Mouse (Mus musculus) spleen, adult 2 months (tissue): ENCODE data around the gene Kynu. TPM values are rescaled to one million over a fixed set of nuclear protein-coding genes. Genes with fewer than 3 reads are reported as not detected.

Source experiments
- DNase-seq, 2 experiments: peaks; one replicate each; pipeline versions ENCODE4 v3.0.0 to v3.0.0-alpha.2; 2012 to 2021; ENCODE audit warnings: low spot score in 2 of 2, low read depth in 1 of 2
- H3K27ac ChIP-seq: fragments of 200-500 bp; 2 replicates; pipeline ENCODE4 v1.5.1; 2012; ENCODE audit warnings: low read length, inconsistent platforms; ENCODE audit not compliant: insufficient read depth
- H3K27me3 ChIP-seq: fragments of 200-500 bp; 2 replicates; pipeline ENCODE4 v1.6.1; 2012; ENCODE audit warnings: mild to moderate bottlenecking, moderate library complexity, low read length, inconsistent platforms; ENCODE audit not compliant: control insufficient read depth, insufficient read depth
- H3K36me3 ChIP-seq: fragments of 200-500 bp; 2 replicates; pipeline ENCODE4 v1.6.1; 2012; ENCODE audit warnings: mild to moderate bottlenecking, low read length, inconsistent platforms; ENCODE audit not compliant: control insufficient read depth, insufficient read depth
- H3K4me1 ChIP-seq: fragments of 200-500 bp; 2 replicates; pipeline ENCODE4 v1.6.1; 2011; ENCODE audit warnings: inconsistent platforms; ENCODE audit not compliant: control insufficient read depth, insufficient read depth, insufficient read length
- H3K4me3 ChIP-seq: fragments of 200-500 bp; 2 replicates; pipeline ENCODE4 v1.5.1; 2011; ENCODE audit warnings: mild to moderate bottlenecking, inconsistent platforms; ENCODE audit not compliant: insufficient read depth, insufficient read length; ENCODE audit errors: extremely low read depth
- CTCF ChIP-seq: fragments of 200-500 bp; IDR thresholded peaks from 2 replicates; pipeline ENCODE4 v1.5.1; 2011; ENCODE audit warnings: mild to moderate bottlenecking, inconsistent platforms; ENCODE audit not compliant: insufficient read depth, insufficient read length, insufficient replicate concordance; ENCODE audit errors: extremely low read depth
- POLR2A ChIP-seq: fragments of 200-500 bp; IDR thresholded peaks from 2 replicates; pipeline ENCODE4 v1.6.1; 2011; ENCODE audit warnings: low read depth, low read length, inconsistent platforms
- WGBS: fragments of 180-500 bp; shearing (Covaris S2); methylation state at CpG from one replicate; pipeline ENCODE4 v1.1.7; 2018; 5-methylcytosine and 5-hydroxymethylcytosine counted together
- polyA plus RNA-seq: library from polyadenylated mRNA; depleted of rRNA; stranded (reverse); fragments of >200 nt; gene quantifications from 2 replicates; pipeline ENCODE4 v1.2.3, GENCODE M21; 2012; rRNA removed

Gene Kynu
- polyA plus RNA-seq, 1 experiment = 4.1 TPM

DNA sequence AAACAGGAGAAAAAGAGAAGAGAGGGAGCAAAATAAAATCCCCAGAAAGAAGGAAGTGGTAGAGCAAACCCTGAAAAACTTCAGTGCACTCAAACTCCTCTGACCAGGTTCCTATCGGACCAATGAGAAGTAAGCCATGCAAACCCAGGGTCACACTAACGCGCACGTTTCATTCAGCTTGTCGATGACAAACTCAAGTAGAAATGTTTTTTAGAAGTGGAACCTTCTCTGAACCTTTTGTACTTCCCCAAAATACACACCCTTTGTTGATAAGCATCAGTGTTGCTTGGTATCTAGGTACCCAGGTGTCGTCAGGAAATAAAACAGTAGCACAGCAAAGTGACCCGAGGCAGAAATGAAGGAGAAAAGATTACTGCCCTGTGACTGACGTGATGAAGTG is 172.6 kb downstream of the Kynu start:
- H3K4me3 ChIP-seq = peak overlapping the region; percentile 50
- DNase-seq = peak; percentile 47 to 82
- 5% methylated on average over 8 of the region's 8 CpGs for WGBS

DNA sequence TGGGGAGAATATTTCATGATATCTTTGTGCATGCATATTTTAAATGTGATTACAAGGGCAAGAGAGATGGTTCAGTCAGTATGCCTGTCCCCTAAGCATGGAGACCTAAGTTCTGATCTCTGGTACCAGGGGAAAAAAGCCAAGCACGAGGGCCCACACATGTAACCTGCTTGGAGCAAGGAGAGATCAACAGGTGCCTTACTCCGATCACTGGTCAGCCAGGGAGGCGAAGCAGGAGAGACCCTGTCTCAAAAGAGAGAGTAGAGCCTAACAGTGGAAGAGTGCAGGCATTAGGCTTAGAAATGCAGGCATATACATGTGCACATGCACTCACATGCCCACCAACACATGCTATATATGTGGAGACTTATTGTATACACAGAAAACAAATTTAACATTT is 173.7 kb downstream of the Kynu start:
- Histone ChIP-seq H3K4me1 (peaks cover 2% of the 10 kb centered on the region), H3K27ac (no peak overlapping the region)
- WGBS = 85% methylated on average over 3 of the region's 3 CpGs

More for the DNA sequence above, 172.6 kb downstream of the Kynu start:
- peak overlapping the region; percentile 87 for H3K27ac ChIP-seq
- no peaks in the 10 kb centered on the region for H3K36me3 ChIP-seq
- H3K27me3 ChIP-seq = no peaks in the 10 kb centered on the region
- peaks cover 2% of the 10 kb centered on the region for H3K4me1 ChIP-seq
- TF ChIP-seq POLR2A (no peak), CTCF (no peak)

More for the DNA sequence above, 173.7 kb downstream of the Kynu start:
- H3K27me3 ChIP-seq = no peaks in the 10 kb centered on the region
- TF ChIP-seq CTCF (no peak), POLR2A (no peak)
- H3K36me3 ChIP-seq = no peaks in the 10 kb centered on the region
- no peak overlapping the region for H3K4me3 ChIP-seq
- DNase-seq = no peak

Other genes with a start within 250 kb of the Kynu start
- 4.2 and 4.8 TPM in 2 replicates for gene Arhgap15, start 193.5 kb downstream of the Kynu start, polyA plus RNA-seq